Mouse (Mus musculus): ENCODE measurements at regions not wholly inside any gene's neighbourhood (a gene's known extent, or its start where the extent isn't known, plus 50 kb on each side); places are given as distances from the start of the nearest gene placed in this dataset.

GRCm38 (mm10) chr6:117451001-117451400, 282.7 kb downstream of the Cxcl12 start:
- TF ChIP-seq CTCF (IDR thresholded peaks at IDR 0.05) (no peak), EP300 (IDR thresholded peaks at IDR 0.05) (no peak)

Data from lung, postnatal 0 days (tissue).